Mouse (Mus musculus) midbrain, embryonic 13.5 days (tissue): Measurements from ENCODE around the gene Sgms1. TPM values are rescaled to one million over a fixed set of nuclear protein-coding genes. Genes with fewer than 3 reads are reported as not detected.
A peak's percentile ranks its signal among the peaks of the same experiment; 100 is the strongest.

ENCODE experiments used
- ATAC-seq: fragments of 200-750 bp; cut with Nextera tagmentation; 2 replicates; pipeline ENCODE4 v1.8.0; 2017; ENCODE audit warnings: mild to moderate bottlenecking, moderate TSS enrichment, moderate library complexity
- H3K27ac ChIP-seq: fragments of 300-500 bp; sonication (generic); 2 replicates; pipeline ENCODE4 v1.5.1; 2015; ENCODE audit warnings: inconsistent platforms, mild to moderate bottlenecking, moderate library complexity
- H3K27me3 ChIP-seq: fragments of 300-500 bp; sonication (generic); 2 replicates; pipeline ENCODE4 v1.6.1; 2015; ENCODE audit warnings: mild to moderate bottlenecking, inconsistent platforms
- H3K36me3 ChIP-seq: fragments of 300-500 bp; sonication (generic); 2 replicates; pipeline ENCODE4 v1.6.1; 2015; ENCODE audit warnings: mild to moderate bottlenecking, inconsistent platforms
- H3K4me1 ChIP-seq: fragments of 300-500 bp; sonication (generic); replicated peaks from 2 replicates; pipeline ENCODE4 v1.6.1; 2015; ENCODE audit warnings: inconsistent platforms
- H3K4me2 ChIP-seq: fragments of 300-500 bp; sonication (generic); replicated peaks from 2 replicates; pipeline ENCODE4 v1.6.1; 2015; ENCODE audit warnings: moderate library complexity, mild to moderate bottlenecking, inconsistent platforms
- H3K4me3 ChIP-seq: fragments of 300-500 bp; sonication (generic); replicated peaks from 2 replicates; pipeline ENCODE4 v1.5.1; 2015; ENCODE audit warnings: mild to moderate bottlenecking, inconsistent platforms
- H3K9ac ChIP-seq: fragments of 300-500 bp; sonication (generic); replicated peaks from 2 replicates; pipeline ENCODE4 v1.6.1; 2015; ENCODE audit warnings: mild to moderate bottlenecking, inconsistent platforms
- H3K9me3 ChIP-seq: fragments of 300-500 bp; sonication (generic); 2 replicates; pipeline ENCODE4 v1.6.1; 2016; ENCODE audit warnings: mild to moderate bottlenecking, inconsistent platforms
- WGBS: fragments of 180-500 bp; shearing (Covaris S2); methylation state at CpG from one replicate; pipeline ENCODE4 v1.1.7; 2015; 5-methylcytosine and 5-hydroxymethylcytosine counted together
- polyA plus RNA-seq: library from polyadenylated mRNA; unstranded; fragments of >200 nt; fragmentation: Nextera tagmentation; extraction: Ambion mirVana; gene quantifications from 2 replicates; pipeline ENCODE4 v1.2.1, GENCODE M21; 2015

The Sgms1 gene
- polyA plus RNA-seq, 1 experiment from 2014 or later: 12.7 TPM

DNA sequence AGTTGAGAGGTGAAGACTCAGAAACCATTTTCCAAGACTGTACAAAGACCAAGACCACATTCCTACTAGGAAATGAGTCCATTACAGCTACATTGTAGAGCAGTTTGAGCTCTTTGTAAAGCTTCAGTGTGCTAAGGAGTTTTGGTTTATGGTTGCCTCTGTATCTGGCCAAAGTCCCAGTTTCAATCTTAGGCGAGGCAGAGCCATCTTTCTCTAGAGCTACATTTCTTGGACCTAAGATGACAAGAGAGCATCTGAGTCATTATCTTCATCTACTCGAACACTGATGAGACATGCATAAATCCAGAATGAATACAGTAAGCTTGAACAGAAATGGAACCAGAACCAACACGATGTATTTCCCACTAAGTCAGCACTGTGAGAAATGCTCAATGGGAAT is 87.9 kb downstream of the Sgms1 start:
- H3K4me1 ChIP-seq: 0 out of 2 replicates have a peak, but pooled peaks cover 7% of the 10 kb centered on the region
- H3K4me3 ChIP-seq: no peak overlapping the region
- H3K9me3 ChIP-seq: no peaks in the 10 kb centered on the region
- no peak overlapping the region for H3K9ac ChIP-seq
- H3K36me3 ChIP-seq: no peaks in the 10 kb centered on the region
- WGBS: 97% methylated on average over 3 of the region's 3 CpGs
- H3K27ac ChIP-seq: no peak overlapping the region
- ATAC-seq: no peak
- H3K27me3 ChIP-seq: no peaks in the 10 kb centered on the region
- H3K4me2 ChIP-seq: no peak overlapping the region

DNA sequence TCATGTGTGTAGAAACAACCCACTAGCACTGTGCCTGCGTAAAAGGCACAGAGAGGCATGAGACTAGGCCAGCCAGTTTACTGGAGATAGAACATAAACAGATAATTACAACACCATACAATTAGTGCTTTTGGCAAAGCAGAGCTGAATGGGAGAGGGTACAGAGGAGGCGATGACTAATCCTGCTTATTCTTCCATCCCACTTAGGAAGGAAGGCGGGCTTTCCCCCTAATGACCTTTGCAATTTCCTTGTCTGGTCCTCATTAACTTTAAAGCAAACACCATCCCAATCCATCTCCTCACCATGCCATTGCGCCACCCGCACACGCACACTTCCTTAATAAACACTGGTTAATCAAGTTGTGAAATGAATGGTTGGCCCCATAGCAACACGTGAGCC is 91.3 kb downstream of the Sgms1 start:
- peaks cover 5% of the 10 kb centered on the region; the same call in 1 of the 2 replicates for H3K4me1 ChIP-seq
- ATAC-seq: no peak
- WGBS: 74% methylated on average over 7 of the region's 7 CpGs
- no peaks in the 10 kb centered on the region for H3K9me3 ChIP-seq
- H3K4me2 ChIP-seq: no peak overlapping the region
- no peak overlapping the region for H3K4me3 ChIP-seq
- no peaks in the 10 kb centered on the region for H3K36me3 ChIP-seq
- H3K27me3 ChIP-seq: no peaks in the 10 kb centered on the region
- H3K27ac ChIP-seq: no peak overlapping the region
- no peak overlapping the region for H3K9ac ChIP-seq

GRCm38 (mm10) chr19:32296863-32297262 is 92.7 kb downstream of the Sgms1 start:
- Histone ChIP-seq H3K4me1 (peaks cover 8% of the 10 kb centered on the region; the same call in 1 of the 2 replicates), H3K9ac (no peak overlapping the region), H3K9me3 (no peaks in the 10 kb centered on the region), H3K4me3 (no peak overlapping the region), H3K4me2 (no peak overlapping the region), H3K27me3 (no peaks in the 10 kb centered on the region), H3K36me3 (no peaks in the 10 kb centered on the region), H3K27ac (no peak overlapping the region)
- no peak for ATAC-seq
- 88% methylated on average over 7 of the region's 7 CpGs for WGBS

GRCm38 (mm10) chr19:32295581-32295980 is 93.9 kb downstream of the Sgms1 start:
- H3K27me3 ChIP-seq: no peaks in the 10 kb centered on the region
- H3K4me1 ChIP-seq: peaks cover 8% of the 10 kb centered on the region; the same call in 1 of the 2 replicates
- H3K9ac ChIP-seq: no peak overlapping the region
- 63% methylated on average over 7 of the region's 7 CpGs for WGBS
- no peak overlapping the region for H3K27ac ChIP-seq
- H3K36me3 ChIP-seq: no peaks in the 10 kb centered on the region
- H3K4me3 ChIP-seq: no peak overlapping the region
- H3K9me3 ChIP-seq: no peaks in the 10 kb centered on the region
- no peak overlapping the region for H3K4me2 ChIP-seq
- ATAC-seq: no peak

GRCm38 (mm10) chr19:32292782-32293776 is 96.4 kb downstream of the Sgms1 start:
- H3K36me3 ChIP-seq: no peaks in the 10 kb centered on the region

GRCm38 (mm10) chr19:32292067-32292739 is 97.3 kb downstream of the Sgms1 start:
- Histone ChIP-seq H3K27me3 (no peaks in the 10 kb centered on the region), H3K4me3 (no peak overlapping the region), H3K9me3 (no peaks in the 10 kb centered on the region), H3K4me2 (no peak overlapping the region), H3K4me1 (peaks cover 8% of the 10 kb centered on the region; the same call in 1 of the 2 replicates), H3K36me3 (no peaks in the 10 kb centered on the region), H3K27ac (no peak overlapping the region), H3K9ac (no peak overlapping the region)
- 85% methylated on average over 12 of the region's 12 CpGs for WGBS
- ATAC-seq: no peak

More at GRCm38 (mm10) chr19:32292782-32293776, 96.4 kb downstream of the Sgms1 start:
- Histone ChIP-seq H3K4me1 (peaks cover 8% of the 10 kb centered on the region; the same call in 1 of the 2 replicates), H3K27me3 (no peaks in the 10 kb centered on the region), H3K9ac (no peak overlapping the region), H3K9me3 (no peaks in the 10 kb centered on the region), H3K4me3 (no peak overlapping the region), H3K27ac (peak overlapping the region; percentile 4; the same call in 1 of the 2 replicates), H3K4me2 (no peak overlapping the region)
- no peak for ATAC-seq
- 82% methylated on average over 12 of the region's 12 CpGs for WGBS

GRCm38 (mm10) chr19:32291130-32291529 is 98.4 kb downstream of the Sgms1 start:
- Histone ChIP-seq H3K4me3 (no peak overlapping the region), H3K4me2 (no peak overlapping the region), H3K27ac (no peak overlapping the region), H3K9ac (no peak overlapping the region), H3K36me3 (no peaks in the 10 kb centered on the region), H3K4me1 (peaks cover 8% of the 10 kb centered on the region; the same call in 1 of the 2 replicates), H3K27me3 (no peaks in the 10 kb centered on the region), H3K9me3 (no peaks in the 10 kb centered on the region)
- 93% methylated on average over 5 of the region's 5 CpGs for WGBS
- ATAC-seq: no peak

- H3K4me3 ChIP-seq: no peak overlapping the region
- no peaks in the 10 kb centered on the region for H3K36me3 ChIP-seq
- H3K4me2 ChIP-seq: no peak overlapping the region
- ATAC-seq: no peak
- H3K27ac ChIP-seq: no peak overlapping the region
- H3K27me3 ChIP-seq: no peaks in the 10 kb centered on the region
- H3K9ac ChIP-seq: no peak overlapping the region
- 70% methylated on average over 5 of the region's 5 CpGs for WGBS
- H3K9me3 ChIP-seq: no peaks in the 10 kb centered on the region
- H3K4me1 ChIP-seq: 0 out of 2 replicates have a peak, but pooled peaks cover 3% of the 10 kb centered on the region
Observed at GRCm38 (mm10) chr19:32288895-32289294, 100.6 kb downstream of the Sgms1 start.

DNA sequence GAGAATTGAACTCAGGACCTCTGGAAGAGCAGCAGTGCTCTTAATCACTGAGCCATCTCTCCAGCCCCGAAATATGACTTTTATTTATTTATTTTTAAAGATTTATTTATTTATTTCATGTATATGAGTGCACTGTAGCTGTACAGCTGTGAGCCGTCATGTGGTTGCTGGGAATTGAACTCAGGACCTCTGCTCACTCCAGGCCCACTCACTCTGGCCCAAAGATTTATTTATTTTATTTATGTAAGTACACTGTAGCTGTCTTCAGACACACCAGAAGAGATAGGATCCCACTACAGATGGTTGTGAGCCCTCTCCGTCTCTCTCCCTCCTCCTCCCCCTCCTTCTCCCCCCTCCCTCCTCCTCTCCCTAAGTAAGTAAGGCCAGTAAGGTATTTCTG is 101.7 kb downstream of the Sgms1 start:
- Histone ChIP-seq H3K4me1 (0 out of 2 replicates have a peak, but pooled peaks cover 3% of the 10 kb centered on the region), H3K4me2 (no peak overlapping the region), H3K36me3 (no peaks in the 10 kb centered on the region), H3K4me3 (no peak overlapping the region), H3K9me3 (no peaks in the 10 kb centered on the region), H3K27me3 (no peaks in the 10 kb centered on the region), H3K9ac (no peak overlapping the region), H3K27ac (no peak overlapping the region)
- 73% methylated on average over 3 of the region's 3 CpGs for WGBS
- no peak for ATAC-seq

DNA sequence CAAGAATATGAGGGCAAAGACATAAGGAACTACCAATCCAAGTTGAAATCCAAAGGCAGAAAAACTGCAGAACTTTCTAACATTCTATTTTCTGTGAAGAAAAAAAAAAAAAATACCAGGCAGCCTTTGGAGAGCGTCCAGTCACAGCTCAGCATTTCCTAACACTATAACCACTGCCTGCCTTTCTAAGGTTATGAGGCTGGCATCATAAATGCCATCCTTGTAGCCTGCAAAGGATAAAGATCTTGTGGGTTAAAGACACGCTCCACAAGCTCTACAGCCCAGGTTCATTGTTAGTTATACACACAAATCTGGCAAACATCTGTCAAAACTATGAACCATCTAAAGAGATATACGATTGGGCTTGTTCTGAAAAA is 104.1 kb downstream of the Sgms1 start:
- no peak for ATAC-seq
- Histone ChIP-seq H3K36me3 (no peaks in the 10 kb centered on the region), H3K4me3 (no peak overlapping the region), H3K9ac (no peak overlapping the region), H3K27me3 (no peaks in the 10 kb centered on the region), H3K9me3 (no peaks in the 10 kb centered on the region), H3K4me2 (no peak overlapping the region), H3K27ac (no peak overlapping the region), H3K4me1 (no peaks in the 10 kb centered on the region)
- 90% methylated on average over 3 of the region's 3 CpGs for WGBS

DNA sequence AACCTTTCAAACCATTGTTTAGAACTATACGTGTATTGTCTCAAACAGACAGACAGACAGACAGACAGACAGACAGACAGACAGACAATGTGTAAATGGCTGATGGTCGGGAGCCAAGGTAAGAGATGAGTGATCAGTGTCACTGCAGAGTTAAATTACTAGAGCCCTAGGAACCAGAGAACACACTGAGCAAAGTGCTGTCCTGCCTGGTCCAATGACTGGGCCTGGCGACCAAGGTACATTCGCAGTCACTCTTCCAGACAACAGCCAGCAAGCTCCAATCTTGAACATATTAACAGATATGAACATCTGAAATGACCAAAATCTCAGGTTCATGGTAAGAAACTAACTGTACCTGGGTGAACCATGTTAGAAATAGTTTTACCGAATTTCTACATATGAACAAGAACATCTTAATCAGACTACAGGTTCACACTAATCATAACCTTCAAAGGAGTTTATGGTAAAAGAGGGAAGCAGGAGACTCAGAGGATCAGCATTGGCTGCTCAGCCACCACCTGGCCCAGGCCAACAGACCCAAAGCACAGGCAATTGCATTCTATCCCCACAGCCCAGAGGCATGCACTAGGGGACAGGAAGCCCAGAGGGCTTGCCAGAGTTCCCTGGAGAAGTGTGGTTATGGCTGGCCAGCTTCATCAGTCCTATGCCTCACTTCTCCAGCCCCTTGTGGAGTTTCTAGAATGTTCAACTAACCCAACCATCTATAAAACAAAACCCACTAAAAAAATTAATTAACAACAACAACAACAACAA is 104.6 kb downstream of the Sgms1 start:
- Histone ChIP-seq H3K9ac (no peak overlapping the region), H3K4me1 (no peaks in the 10 kb centered on the region), H3K9me3 (no peaks in the 10 kb centered on the region), H3K27me3 (no peaks in the 10 kb centered on the region), H3K27ac (no peak overlapping the region), H3K4me3 (no peak overlapping the region), H3K36me3 (no peaks in the 10 kb centered on the region), H3K4me2 (no peak overlapping the region)
- WGBS: 91% methylated on average over 5 of the region's 5 CpGs
- ATAC-seq: no peak
